Mouse (Mus musculus): ENCODE measurements around the gene Abcd1. TPM values are rescaled to one million over a fixed set of nuclear protein-coding genes. Genes with fewer than 3 reads are reported as not detected.
A peak's percentile ranks its signal among the peaks of the same experiment; 100 is the strongest.

Gene Abcd1
- 10 to 100 TPM; 15.8 to 16.0 TPM for total RNA-seq (2021)
- long read RNA-seq, transcript Abcd1-201 (10 exons, 3,648 nt) = major isoform, 7 of 11 reads
- long read RNA-seq, partial matches to known transcripts = 1 of 11 reads
- long read RNA-seq, other reads (novel, unspliced or antisense) = 3 of 11 reads

- peak; percentile 86 to 87 for DNase-seq (ENCODE audit: low spot score in 2 of 2)
Measured at GRCm38 (mm10) chrX:73716109-73716661, at the start of gene Abcd1, which contains the start of gene Bcap31. Gene Abcd1 (plus strand): TSS chrX:73716597. Gene Bcap31 (minus strand): TSS chrX:73716175.

- peak; percentile 26 to 58 for DNase-seq (ENCODE audit: low spot score in 2 of 2)
Measured at GRCm38 (mm10) chrX:73672031-73672431, 44.4 kb upstream of the Abcd1 start.

- peak; percentile 50 to 72 for DNase-seq (ENCODE audit: low spot score in 2 of 2)
Measured at GRCm38 (mm10) chrX:73672879-73673618, 43.3 kb upstream of the Abcd1 start, which contains the start of gene Slc6a8. Gene Slc6a8 (plus strand): TSS chrX:73673150.

GRCm38 (mm10) chrX:73673619-73673967 is 42.8 kb upstream of the Abcd1 start:
- DNase-seq (ENCODE audit: low spot score in 2 of 2) = no peak

- peak; percentile 14 to 32 for DNase-seq (ENCODE audit: low spot score in 2 of 2)
Measured at GRCm38 (mm10) chrX:73673968-73674661, 42.3 kb upstream of the Abcd1 start.

- no peak for DNase-seq (ENCODE audit: low spot score in 2 of 2)
Measured at GRCm38 (mm10) chrX:73675231-73675630, 41.2 kb upstream of the Abcd1 start.

- DNase-seq (ENCODE audit: low spot score in 2 of 2) = no peak
Measured at GRCm38 (mm10) chrX:73676668-73677067, 39.7 kb upstream of the Abcd1 start.

GRCm38 (mm10) chrX:73684156-73684555 is 32.2 kb upstream of the Abcd1 start:
- no peak for DNase-seq (ENCODE audit: low spot score in 2 of 2)

- no peak for DNase-seq (ENCODE audit: low spot score in 2 of 2)
Measured at GRCm38 (mm10) chrX:73684978-73685377, 31.4 kb upstream of the Abcd1 start.

- no peak for DNase-seq (ENCODE audit: low spot score in 2 of 2)
Measured at GRCm38 (mm10) chrX:73685629-73686028, 30.8 kb upstream of the Abcd1 start.

GRCm38 (mm10) chrX:73690917-73691629 is 25.3 kb upstream of the Abcd1 start:
- peak; percentile 48 to 59 for DNase-seq (ENCODE audit: low spot score in 2 of 2)

GRCm38 (mm10) chrX:73700472-73700871 is 15.9 kb upstream of the Abcd1 start:
- no peak for DNase-seq (ENCODE audit: low spot score in 2 of 2)

GRCm38 (mm10) chrX:73715476-73716108 is 805 bp upstream of the Abcd1 start:
- peak; percentile 20 to 36 for DNase-seq (ENCODE audit: low spot score in 2 of 2)

- DNase-seq (ENCODE audit: low spot score in 2 of 2) = peak in 1 of 2 experiments; percentile 27
Measured at GRCm38 (mm10) chrX:73716709-73717545, 530 bp downstream of the Abcd1 start.

- DNase-seq (ENCODE audit: low spot score in 2 of 2) = peak in 1 of 2 experiments; percentile 21
Measured at GRCm38 (mm10) chrX:73717667-73718066, 1.3 kb downstream of the Abcd1 start.

- no peak for DNase-seq (ENCODE audit: low spot score in 2 of 2)
Measured at GRCm38 (mm10) chrX:73718271-73718670, 1.9 kb downstream of the Abcd1 start.

GRCm38 (mm10) chrX:73718686-73719362 is 2.4 kb downstream of the Abcd1 start:
- DNase-seq (ENCODE audit: low spot score in 2 of 2) = peak in 1 of 2 experiments; percentile 24

- DNase-seq (ENCODE audit: low spot score in 2 of 2) = no peak
Measured at GRCm38 (mm10) chrX:73730908-73731307, 14.5 kb downstream of the Abcd1 start.

GRCm38 (mm10) chrX:73738155-73738554 is 21.8 kb downstream of the Abcd1 start:
- DNase-seq (ENCODE audit: low spot score in 2 of 2) = no peak

Data from layer of hippocampus, postnatal 10 days (tissue).